Mouse (Mus musculus) limb, embryonic 14.5 days (tissue): ENCODE data around the gene Zfp260. TPM values are rescaled to one million over a fixed set of nuclear protein-coding genes. Genes with fewer than 3 reads are reported as not detected.

Source experiments
- ATAC-seq: fragments of 200-750 bp; cut with Nextera tagmentation; 2 replicates; pipeline ENCODE4 v1.8.0; 2017; ENCODE audit warnings: low read depth, moderate number of reproducible peaks, moderate TSS enrichment; ENCODE audit not compliant: low FRiP score
- DNase-seq: peaks from one replicate; pipeline ENCODE4 v3.0.0-alpha.2; 2015; ENCODE audit warnings: low spot score
- H3K27ac ChIP-seq: fragments of 300-500 bp; sonication (generic); replicated peaks from 2 replicates; pipeline ENCODE4 v1.5.1; 2014; ENCODE audit warnings: low read depth, mild to moderate bottlenecking, low read length, moderate library complexity, mixed read lengths
- H3K27me3 ChIP-seq: fragments of 300-500 bp; sonication (generic); 2 replicates; pipeline ENCODE4 v1.6.1; 2014; ENCODE audit warnings: low read length, mixed read lengths; ENCODE audit not compliant: control insufficient read depth, insufficient read depth
- H3K36me3 ChIP-seq: fragments of 300-500 bp; sonication (generic); 2 replicates; pipeline ENCODE4 v1.6.1; 2014; ENCODE audit warnings: mild to moderate bottlenecking, low read length, moderate library complexity, mixed read lengths; ENCODE audit not compliant: control insufficient read depth, insufficient read depth
- H3K4me1 ChIP-seq: fragments of 300-500 bp; sonication (generic); 2 replicates; pipeline ENCODE4 v1.6.1; 2014; ENCODE audit warnings: antibody characterized with exemption, low read length, mixed read lengths; ENCODE audit not compliant: control insufficient read depth, insufficient read depth
- H3K4me2 ChIP-seq: fragments of 300-500 bp; sonication (generic); replicated peaks from 2 replicates; pipeline ENCODE4 v1.6.1; 2014; ENCODE audit warnings: low read depth, mild to moderate bottlenecking, low read length, moderate library complexity; ENCODE audit not compliant: severe bottlenecking
- H3K4me3 ChIP-seq: fragments of 300-500 bp; sonication (generic); replicated peaks from 2 replicates; pipeline ENCODE4 v1.5.1; 2014; ENCODE audit warnings: low read length
- H3K9ac ChIP-seq: fragments of 300-500 bp; sonication (generic); 2 replicates; pipeline ENCODE4 v1.6.1; 2014; ENCODE audit warnings: mild to moderate bottlenecking, low read depth, low read length, moderate library complexity; ENCODE audit not compliant: severe bottlenecking
- H3K9me3 ChIP-seq: fragments of 300-500 bp; sonication (generic); 2 replicates; pipeline ENCODE4 v1.6.1; 2016; ENCODE audit warnings: low read length; ENCODE audit not compliant: control insufficient read depth
- POLR2A ChIP-seq: fragments of 200-500 bp; IDR thresholded peaks from 2 replicates; pipeline ENCODE4 v1.8.0; 2012; ENCODE audit warnings: inconsistent platforms, mild to moderate bottlenecking, moderate library complexity, borderline replicate concordance; ENCODE audit not compliant: insufficient read depth, insufficient read length; ENCODE audit errors: extremely low read depth
- WGBS: fragments of 180-500 bp; shearing (Covaris S2); extraction: QIAGEN DNeasy Blood & Tissue Kit; methylation state at CpG from one replicate; pipeline ENCODE4 v1.1.7; 2014; 5-methylcytosine and 5-hydroxymethylcytosine counted together
- microRNA-seq: library from miRNA; unstranded; fragments of <30 nt; microRNA quantifications from one replicate; pipeline ENCODE4, GENCODE M21; 2016
- polyA plus RNA-seq, 2 experiments: library from polyadenylated mRNA; depleted of rRNA in 1 of 2; stranded (reverse) in 1 of 2; unstranded in 1 of 2; fragments of >200 nt; fragmentation: Nextera tagmentation in 1 of 2; extraction: Ambion mirVana in 1 of 2; gene quantifications; 2 replicates each; pipeline versions ENCODE4 v1.2.1 to v1.2.3; 2012 to 2014

Gene Zfp260
- polyA plus RNA-seq, 2 experiments: 63.7 to 140 TPM

GRCm38 (mm10) chr7:30147011-30147410 lies 52.4 kb downstream of the Zfp260 start:
- no peak overlapping the region for H3K4me2 ChIP-seq
- no peak overlapping the region for H3K4me3 ChIP-seq
- H3K27ac ChIP-seq: no peak overlapping the region
- H3K36me3 ChIP-seq: peaks cover 18% of the 10 kb centered on the region
- no peak overlapping the region for H3K9ac ChIP-seq
- H3K9me3 ChIP-seq: peaks cover 39% of the 10 kb centered on the region
- WGBS: 94% methylated on average over 5 of the region's 5 CpGs
- no peak for ATAC-seq
- TF ChIP-seq POLR2A: no peak
- no peaks in the 10 kb centered on the region for H3K4me1 ChIP-seq
- DNase-seq: no peak
- no peaks in the 10 kb centered on the region for H3K27me3 ChIP-seq

- H3K36me3 ChIP-seq: peaks cover 41% of the 10 kb centered on the region
- H3K4me2 ChIP-seq: no peak overlapping the region
- H3K4me3 ChIP-seq: no peak overlapping the region
- no peak for ATAC-seq
- DNase-seq: no peak
- H3K9me3 ChIP-seq: peaks cover 90% of the 10 kb centered on the region
- H3K27me3 ChIP-seq: no peaks in the 10 kb centered on the region
- no peak for TF ChIP-seq POLR2A
- H3K27ac ChIP-seq: no peak overlapping the region
- no peaks in the 10 kb centered on the region for H3K4me1 ChIP-seq
- H3K9ac ChIP-seq: no peak overlapping the region
- 85% methylated on average over 1 of the region's 1 CpGs for WGBS
These were observed 59.5 kb downstream of the Zfp260 start for GRCm38 (mm10) chr7:30154040-30154439.

GRCm38 (mm10) chr7:30155507-30155906 lies 60.9 kb downstream of the Zfp260 start:
- no peak for ATAC-seq
- Histone ChIP-seq H3K4me3 (no peak overlapping the region), H3K27me3 (no peaks in the 10 kb centered on the region), H3K4me2 (no peak overlapping the region), H3K36me3 (peaks cover 44% of the 10 kb centered on the region), H3K9me3 (peaks cover 88% of the 10 kb centered on the region), H3K9ac (no peak overlapping the region), H3K4me1 (no peaks in the 10 kb centered on the region), H3K27ac (no peak overlapping the region)
- no peak for DNase-seq
- TF ChIP-seq POLR2A: no peak
- 100% methylated on average over 3 of the region's 3 CpGs for WGBS

Small RNA genes lying within 50 kb of the gene (microRNA-seq; reads per million reads assigned to microRNA genes)
- gene Gm23368: not detected

Other genes with a start within 250 kb of the Zfp260 start
- gene Zfp940, start 241.1 kb upstream of the Zfp260 start, polyA plus RNA-seq (2012; rRNA removed): 2.9 and 3.7 TPM in 2 replicates
- 6.1 and 6.2 TPM in 2 replicates for gene Zfp940, start 241.1 kb upstream of the Zfp260 start, polyA plus RNA-seq (2014; fragmentation: Nextera tagmentation; extraction: Ambion mirVana)
- 11.8 and 13.2 TPM in 2 replicates for gene Zfp420, start 234.8 kb upstream of the Zfp260 start, polyA plus RNA-seq (2012; rRNA removed)
- 8.0 and 9.0 TPM in 2 replicates for gene Zfp420, start 234.8 kb upstream of the Zfp260 start, polyA plus RNA-seq (2014; fragmentation: Nextera tagmentation; extraction: Ambion mirVana)
- gene Zfp27, start 188.2 kb upstream of the Zfp260 start, polyA plus RNA-seq (2012; rRNA removed): 10.1 and 11.9 TPM in 2 replicates
- 13.6 and 14.4 TPM in 2 replicates for gene Zfp27, start 188.2 kb upstream of the Zfp260 start, polyA plus RNA-seq (2014; fragmentation: Nextera tagmentation; extraction: Ambion mirVana)
- 13.8 and 13.9 TPM in 2 replicates for gene Zfp383, start 186.6 kb upstream of the Zfp260 start, polyA plus RNA-seq (2012; rRNA removed)
- gene Zfp383, start 186.6 kb upstream of the Zfp260 start, polyA plus RNA-seq (2014; fragmentation: Nextera tagmentation; extraction: Ambion mirVana): 9.5 and 10.5 TPM in 2 replicates
- 8.1 and 11.0 TPM in 2 replicates for gene Zfp74, start 140.7 kb upstream of the Zfp260 start, polyA plus RNA-seq (2012; rRNA removed)
- gene Zfp74, start 140.7 kb upstream of the Zfp260 start, polyA plus RNA-seq (2014; fragmentation: Nextera tagmentation; extraction: Ambion mirVana): 10.5 and 13.7 TPM in 2 replicates
- 23.8 and 25.4 TPM in 2 replicates for gene Zfp568, start 110.8 kb upstream of the Zfp260 start, polyA plus RNA-seq (2012; rRNA removed)
- 26.2 and 26.8 TPM in 2 replicates for gene Zfp568, start 110.8 kb upstream of the Zfp260 start, polyA plus RNA-seq (2014; fragmentation: Nextera tagmentation; extraction: Ambion mirVana)
- gene Zfp14, start 43.4 kb upstream of the Zfp260 start, polyA plus RNA-seq (2012; rRNA removed): 6.5 and 7.3 TPM in 2 replicates
- gene Zfp14, start 43.4 kb upstream of the Zfp260 start, polyA plus RNA-seq (2014; fragmentation: Nextera tagmentation; extraction: Ambion mirVana): 4.9 and 5.4 TPM in 2 replicates
- 3.3 and 3.7 TPM in 2 replicates for gene Zfp82, start 21.9 kb upstream of the Zfp260 start, polyA plus RNA-seq (2012; rRNA removed)
- gene Zfp82, start 21.9 kb upstream of the Zfp260 start, polyA plus RNA-seq (2014; fragmentation: Nextera tagmentation; extraction: Ambion mirVana): 6.8 and 7.7 TPM in 2 replicates
- 1.1 and 1.2 TPM in 2 replicates for gene Gm26920, start 4.4 kb upstream of the Zfp260 start, polyA plus RNA-seq (2012; rRNA removed)
- gene Gm26920, start 4.4 kb upstream of the Zfp260 start, polyA plus RNA-seq (2014; fragmentation: Nextera tagmentation; extraction: Ambion mirVana): 3.5 and 3.6 TPM in 2 replicates
- 8.0 and 9.3 TPM in 2 replicates for gene Zfp566, start 4.2 kb upstream of the Zfp260 start, polyA plus RNA-seq (2012; rRNA removed)
- 11.0 and 13.2 TPM in 2 replicates for gene Zfp566, start 4.2 kb upstream of the Zfp260 start, polyA plus RNA-seq (2014; fragmentation: Nextera tagmentation; extraction: Ambion mirVana)
- gene Zfp382, start 27.2 kb downstream of the Zfp260 start, polyA plus RNA-seq (2012; rRNA removed): 5.8 TPM in 2 replicates
- gene Zfp382, start 27.2 kb downstream of the Zfp260 start, polyA plus RNA-seq (2014; fragmentation: Nextera tagmentation; extraction: Ambion mirVana): 5.0 and 5.9 TPM in 2 replicates
- gene Zfp146, start 75.0 kb downstream of the Zfp260 start, polyA plus RNA-seq (2012; rRNA removed): 66.8 and 93.4 TPM in 2 replicates
- gene Zfp146, start 75.0 kb downstream of the Zfp260 start, polyA plus RNA-seq (2014; fragmentation: Nextera tagmentation; extraction: Ambion mirVana): 19.9 and 20.3 TPM in 2 replicates
- 1.5 and 2.7 TPM in 2 replicates for gene Cox7a1, start 89.4 kb downstream of the Zfp260 start, polyA plus RNA-seq (2012; rRNA removed)
- 3.3 and 4.5 TPM in 2 replicates for gene Cox7a1, start 89.4 kb downstream of the Zfp260 start, polyA plus RNA-seq (2014; fragmentation: Nextera tagmentation; extraction: Ambion mirVana)
- gene Capns1, start 104.0 kb downstream of the Zfp260 start, polyA plus RNA-seq (2012; rRNA removed): 392 and 597 TPM in 2 replicates
- gene Capns1, start 104.0 kb downstream of the Zfp260 start, polyA plus RNA-seq (2014; fragmentation: Nextera tagmentation; extraction: Ambion mirVana): 116 and 117 TPM in 2 replicates
- 227 and 250 TPM in 2 replicates for gene Polr2i, start 137.2 kb downstream of the Zfp260 start, polyA plus RNA-seq (2012; rRNA removed)
- 180 and 186 TPM in 2 replicates for gene Polr2i, start 137.2 kb downstream of the Zfp260 start, polyA plus RNA-seq (2014; fragmentation: Nextera tagmentation; extraction: Ambion mirVana)
- gene Tbcb, start 137.5 kb downstream of the Zfp260 start, polyA plus RNA-seq (2012; rRNA removed): 78.9 and 90.3 TPM in 2 replicates
- 168 and 185 TPM in 2 replicates for gene Tbcb, start 137.5 kb downstream of the Zfp260 start, polyA plus RNA-seq (2014; fragmentation: Nextera tagmentation; extraction: Ambion mirVana)
- 0.24 and 0.42 TPM in 2 replicates for gene Ovol3, start 140.9 kb downstream of the Zfp260 start, polyA plus RNA-seq (2012; rRNA removed)
- 0.29 and 0.72 TPM in 2 replicates for gene Ovol3, start 140.9 kb downstream of the Zfp260 start, polyA plus RNA-seq (2014; fragmentation: Nextera tagmentation; extraction: Ambion mirVana)
- 0.10 and 0.23 TPM in 2 replicates for gene Thap8, start 185.3 kb downstream of the Zfp260 start, polyA plus RNA-seq (2012; rRNA removed)
- 0.15 TPM in 1 of 2 replicates, not detected in the other for gene Thap8, start 185.3 kb downstream of the Zfp260 start, polyA plus RNA-seq (2014; fragmentation: Nextera tagmentation; extraction: Ambion mirVana)
- 22.9 and 26.4 TPM in 2 replicates for gene Wdr62, start 185.6 kb downstream of the Zfp260 start, polyA plus RNA-seq (2012; rRNA removed)
- 7.8 and 8.8 TPM in 2 replicates for gene Wdr62, start 185.6 kb downstream of the Zfp260 start, polyA plus RNA-seq (2014; fragmentation: Nextera tagmentation; extraction: Ambion mirVana)
- gene Clip3, start 197.0 kb downstream of the Zfp260 start, polyA plus RNA-seq (2012; rRNA removed): 106 and 122 TPM in 2 replicates
- gene Clip3, start 197.0 kb downstream of the Zfp260 start, polyA plus RNA-seq (2014; fragmentation: Nextera tagmentation; extraction: Ambion mirVana): 55.1 and 56.7 TPM in 2 replicates
- 124 and 169 TPM in 2 replicates for gene Alkbh6, start 213.9 kb downstream of the Zfp260 start, polyA plus RNA-seq (2012; rRNA removed)
- gene Alkbh6, start 213.9 kb downstream of the Zfp260 start, polyA plus RNA-seq (2014; fragmentation: Nextera tagmentation; extraction: Ambion mirVana): 79.7 and 86.6 TPM in 2 replicates
- 141 and 209 TPM in 2 replicates for gene Syne4, start 220.0 kb downstream of the Zfp260 start, polyA plus RNA-seq (2012; rRNA removed)
- 40.3 and 56.2 TPM in 2 replicates for gene Syne4, start 220.0 kb downstream of the Zfp260 start, polyA plus RNA-seq (2014; fragmentation: Nextera tagmentation; extraction: Ambion mirVana)
- 0.98 and 1.1 TPM in 2 replicates for gene E130208F15Rik, start 227.0 kb downstream of the Zfp260 start, polyA plus RNA-seq (2012; rRNA removed)
- not detected in 2 replicates for gene E130208F15Rik, start 227.0 kb downstream of the Zfp260 start, polyA plus RNA-seq (2014; fragmentation: Nextera tagmentation; extraction: Ambion mirVana)
- gene Sdhaf1, start 229.1 kb downstream of the Zfp260 start, polyA plus RNA-seq (2012; rRNA removed): 18.6 and 19.2 TPM in 2 replicates
- gene Sdhaf1, start 229.1 kb downstream of the Zfp260 start, polyA plus RNA-seq (2014; fragmentation: Nextera tagmentation; extraction: Ambion mirVana): 19.7 and 20.7 TPM in 2 replicates